Mouse (Mus musculus) ES-E14 (cell line): Measurements from ENCODE around the gene Btbd1. TPM values are rescaled to one million over a fixed set of nuclear protein-coding genes. Genes with fewer than 3 reads are reported as not detected.
A peak's percentile ranks its signal among the peaks of the same experiment; 100 is the strongest.

Source experiments
- DNase-seq: peaks from one replicate; pipeline ENCODE4 v3.0.0-alpha.2; 2013; ENCODE audit warnings: low read depth, low spot score
- H3K27ac ChIP-seq: 2 replicates; pipeline ENCODE4 v1.5.1; 2012; ENCODE audit warnings: low read depth, mild to moderate bottlenecking, low read length, moderate library complexity, mixed read lengths; ENCODE audit not compliant: poor library complexity, insufficient read depth, severe bottlenecking
- H3K36me3 ChIP-seq: 2 replicates; pipeline ENCODE4 v1.6.1; 2012; ENCODE audit warnings: mild to moderate bottlenecking, low read length, moderate library complexity, mixed read lengths; ENCODE audit not compliant: control insufficient read depth, poor library complexity, insufficient read depth, severe bottlenecking
- H3K4me1 ChIP-seq, 2 experiments: fragments of 150-350 bp in 1 of 2; sonication (generic) in 1 of 2; 2 replicates each; pipeline ENCODE4 v1.6.1; 2012; ENCODE audit warnings: low read length in 2 of 2, mild to moderate bottlenecking in 1 of 2, mixed read lengths in 1 of 2; ENCODE audit not compliant: control insufficient read depth in 2 of 2, insufficient read depth in 2 of 2, poor library complexity in 1 of 2
- H3K4me3 ChIP-seq, 2 experiments: fragments of 150-350 bp in 1 of 2; sonication (generic) in 1 of 2; 2 replicates each; pipeline ENCODE4 v1.5.1; 2012; ENCODE audit warnings: low read length in 2 of 2, low read depth in 1 of 2, mild to moderate bottlenecking in 1 of 2, mixed read lengths in 1 of 2; ENCODE audit not compliant: insufficient read depth in 1 of 2, poor library complexity in 1 of 2, severe bottlenecking in 1 of 2
- H3K9ac ChIP-seq: 2 replicates; pipeline ENCODE4 v1.6.1; 2012; ENCODE audit warnings: low read depth, mild to moderate bottlenecking, low read length, mixed read lengths; ENCODE audit not compliant: poor library complexity, insufficient read depth, severe bottlenecking
- H3K9me3 ChIP-seq: fragments of 150-350 bp; sonication (generic); 2 replicates; pipeline ENCODE4 v1.6.1; 2012; ENCODE audit warnings: low read depth, mild to moderate bottlenecking, low read length; ENCODE audit not compliant: control insufficient read depth, insufficient read depth
- CHD2 ChIP-seq: IDR thresholded peaks from 2 replicates; pipeline ENCODE4 v1.6.1; 2014; ENCODE audit warnings: mild to moderate bottlenecking, low read depth, low read length, inconsistent platforms
- HCFC1 ChIP-seq: IDR thresholded peaks from 2 replicates; pipeline ENCODE4 v1.6.1; 2012; ENCODE audit warnings: low read length, inconsistent platforms, borderline replicate concordance; ENCODE audit not compliant: insufficient read depth
- MAFK ChIP-seq: IDR thresholded peaks from 2 replicates; pipeline ENCODE4 v1.6.1; 2014; ENCODE audit warnings: mild to moderate bottlenecking, low read depth, low read length, inconsistent platforms; ENCODE audit not compliant: insufficient read depth
- ZC3H11A ChIP-seq: IDR thresholded peaks from 2 replicates; pipeline ENCODE4 v1.6.1; 2012; ENCODE audit warnings: low read depth, mild to moderate bottlenecking, inconsistent platforms, low read length, borderline replicate concordance
- ZNF384 ChIP-seq: IDR thresholded peaks from 2 replicates; pipeline ENCODE4 v1.6.1; 2012; ENCODE audit warnings: low read depth, low read length, inconsistent platforms
- in situ Hi-C, 2 experiments: fragments of 600-800 bp; cut with MboI; formaldehyde crosslinking; loops; one replicate each; pipeline ENCODE4 v1.15.1; 2025; ENCODE audit warnings: low sequenced_read_pairs in 2 of 2, inconsistent platforms in 1 of 2; ENCODE audit not compliant: unreplicated experiment in 2 of 2
- total RNA-seq: library from RNA; depleted of rRNA; stranded (reverse); fragments of 300-350 nt; gene quantifications from 2 replicates; pipeline ENCODE4 v1.2.3, GENCODE M21; 2012

Gene Btbd1
- total RNA-seq, 1 experiment = 28.2 TPM

GRCm38 (mm10) chr7:81872493-81873013, 43.3 kb upstream of the Btbd1 start:
- Histone ChIP-seq H3K36me3 (no peaks in the 10 kb centered on the region), H3K4me3 (no peak overlapping the region), H3K9me3 (no peaks in the 10 kb centered on the region), H3K4me1 (peaks cover 2 to 4% of the 10 kb centered on the region in 2 experiments; a peak in 2 of 4 replicates), H3K27ac (no peak overlapping the region), H3K9ac (no peak overlapping the region)
- in situ Hi-C loops = no loop called here
- TF ChIP-seq MAFK (no peak), ZNF384 (no peak), HCFC1 (no peak), CHD2 (no peak), ZC3H11A (no peak)
- DNase-seq = no peak

DNA sequence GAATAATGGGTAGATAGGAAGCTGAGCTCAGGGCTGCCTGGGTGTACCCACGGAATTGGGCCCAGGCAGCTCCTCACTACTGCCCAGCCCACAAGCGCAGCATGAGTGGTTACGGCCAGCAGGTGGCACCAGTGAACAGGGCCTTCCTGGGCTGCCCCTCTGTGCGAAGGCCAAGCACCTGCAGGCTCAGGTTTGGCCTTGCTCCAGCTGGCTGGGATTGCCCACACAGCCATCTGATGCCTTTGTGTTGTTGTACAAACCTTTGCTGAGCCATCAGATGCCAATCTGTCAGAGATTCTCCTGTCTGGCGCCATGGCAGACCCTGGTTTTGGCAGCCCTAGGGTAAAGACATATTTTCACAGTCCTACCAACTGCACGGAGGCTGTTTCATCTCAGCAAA, 38.9 kb upstream of the Btbd1 start:
- no peak overlapping the region; the same call in 1 of the 2 replicates for H3K27ac ChIP-seq
- H3K9ac ChIP-seq = no peak overlapping the region
- no peak overlapping the region for H3K4me3 ChIP-seq
- H3K36me3 ChIP-seq = no peaks in the 10 kb centered on the region
- H3K9me3 ChIP-seq = no peaks in the 10 kb centered on the region
- peaks cover 10 to 19% of the 10 kb centered on the region in 2 experiments for H3K4me1 ChIP-seq
- TF ChIP-seq ZC3H11A (peak; percentile 52; the same call in 1 of the 2 replicates), MAFK (no peak)
- in situ Hi-C loops = no loop called here
- peak; percentile 73 for DNase-seq

- DNase-seq = no peak
- Histone ChIP-seq H3K4me1 (peaks cover 12 to 19% of the 10 kb centered on the region in 2 experiments), H3K9me3 (no peaks in the 10 kb centered on the region), H3K36me3 (no peaks in the 10 kb centered on the region), H3K9ac (no peak overlapping the region; the same call in 1 of the 2 replicates), H3K27ac (no peak overlapping the region; the same call in 1 of the 2 replicates), H3K4me3 (no peak overlapping the region)
- in situ Hi-C loops = no loop called here
- no peak for TF ChIP-seq ZC3H11A
- no peak for TF ChIP-seq HCFC1
- no peak for TF ChIP-seq MAFK
- TF ChIP-seq CHD2 = no peak
- no peak for TF ChIP-seq ZNF384
These were observed 38.1 kb upstream of the Btbd1 start for GRCm38 (mm10) chr7:81867231-81867930.

- H3K4me3 ChIP-seq = no peak overlapping the region
- no peak overlapping the region for H3K27ac ChIP-seq
- no peaks in the 10 kb centered on the region for H3K36me3 ChIP-seq
- DNase-seq = no peak
- no peak for TF ChIP-seq ZNF384
- no peak for TF ChIP-seq MAFK
- TF ChIP-seq ZC3H11A = no peak
- TF ChIP-seq HCFC1 = no peak
- no peak for TF ChIP-seq CHD2
- H3K4me1 ChIP-seq = peaks cover 12 to 19% of the 10 kb centered on the region in 2 experiments
- in situ Hi-C loops = no loop called here
- no peak overlapping the region for H3K9ac ChIP-seq
- no peaks in the 10 kb centered on the region for H3K9me3 ChIP-seq
These were observed 36.7 kb upstream of the Btbd1 start for GRCm38 (mm10) chr7:81865937-81866336.
